ENCODE assay signal across 8 mouse cellular contexts in genomic region chr4:40144543-40144942, GRCm38 (mm10). TPM values are rescaled to one million over a fixed set of nuclear protein-coding genes. Genes with fewer than 3 reads are reported as not detected.
DNase-seq lines count a peak whose midpoint lies in the region; ATAC-seq and TF ChIP-seq lines count a peak whose summit lies in the region.

No protein-coding gene starts in this region.

- peak overlapping the region; percentile 97; the same call in 1 of the 2 replicates for H3K4me3 ChIP-seq in gastrocnemius, adult 2 months
- peak overlapping the region; percentile 66 for H3K4me3 ChIP-seq in hindbrain, embryonic 15.5 days
- H3K4me3 ChIP-seq in midbrain, embryonic 15.5 days, result peak overlapping the region; percentile 95

- no peak overlapping the region; the same call in 1 of the 2 replicates for H3K27ac ChIP-seq in gastrocnemius, adult 2 months
- H3K27ac ChIP-seq in hindbrain, embryonic 15.5 days (replicated peaks), result no peak overlapping the region
- H3K27ac ChIP-seq in midbrain, embryonic 15.5 days, result no peak overlapping the region

- no peak for TF ChIP-seq CTCF in gastrocnemius, adult 2 months (IDR thresholded peaks at IDR 0.05)

- H3K36me3 ChIP-seq in hindbrain, embryonic 15.5 days, result no peaks in the 10 kb centered on the region
- no peaks in the 10 kb centered on the region for H3K36me3 ChIP-seq in midbrain, embryonic 15.5 days (replicated peaks)

- 10% methylated on average over 1 of the region's 1 CpGs for WGBS in hindbrain, embryonic 15.5 days
- 4% methylated on average over 1 of the region's 1 CpGs for WGBS in midbrain, embryonic 15.5 days

- H3K27me3 ChIP-seq in hindbrain, embryonic 15.5 days, result no peaks in the 10 kb centered on the region
- no peaks in the 10 kb centered on the region for H3K27me3 ChIP-seq in midbrain, embryonic 15.5 days (replicated peaks)

- H3K4me1 ChIP-seq in hindbrain, embryonic 15.5 days (replicated peaks), result peaks cover 26% of the 10 kb centered on the region
- H3K4me1 ChIP-seq in midbrain, embryonic 15.5 days, result peaks cover 29% of the 10 kb centered on the region

- intact Hi-C loops in gastrocnemius, adult 2 months (cut with DNase I), result no loop called here
- intact Hi-C loops in gastrocnemius, postnatal 14 days (cut with DNase I; ENCODE audit: low total_unique reads), result no loop called here

- DNase-seq in gastrocnemius, adult 2 months, result no peak
- no peak for DNase-seq in gastrocnemius, postnatal 14 days
- DNase-seq in embryo, embryonic 10 days (ENCODE audit: low spot score), result peak; percentile 45
- DNase-seq in left cerebral cortex, adult 11 months (ENCODE audit: low spot score), result no peak
- DNase-seq in adrenal gland, postnatal 10 days, result no peak
- DNase-seq in layer of hippocampus, adult 9-10 months (ENCODE audit: low spot score), result no peak

- no peaks in the 10 kb centered on the region for H3K9me3 ChIP-seq in hindbrain, embryonic 15.5 days
- no peaks in the 10 kb centered on the region for H3K9me3 ChIP-seq in midbrain, embryonic 15.5 days

- H3K4me2 ChIP-seq in hindbrain, embryonic 15.5 days, result peak overlapping the region; percentile 60
- H3K4me2 ChIP-seq in midbrain, embryonic 15.5 days, result peak overlapping the region; percentile 71

- ATAC-seq in hindbrain, embryonic 15.5 days (ENCODE audit: low FRiP score, low read depth), result no peak
- no peak for ATAC-seq in midbrain, embryonic 15.5 days (replicated peaks)

- 0 out of 2 replicates have a peak overlapping the region, but pooled peaks have one; percentile 65 for H3K9ac ChIP-seq in hindbrain, embryonic 15.5 days
- H3K9ac ChIP-seq in midbrain, embryonic 15.5 days, result no peak overlapping the region

RNA-seq across cellular contexts. Expression of gene Aco1, which starts 1.7 kb away (rescaled TPM):
- total RNA-seq in gastrocnemius, adult 2 months (2021), result 10 to 100 TPM; 16.5 to 17.7 TPM
- total RNA-seq in gastrocnemius, postnatal 14 days (2021), result 10 to 100 TPM; 18.1 to 19.3 TPM
- 45.1 and 46.8 TPM in 2 replicates for polyA plus RNA-seq in hindbrain, embryonic 15.5 days (2015; fragmentation: Nextera tagmentation; extraction: Ambion mirVana)
- polyA plus RNA-seq in midbrain, embryonic 15.5 days (2015; fragmentation: Nextera tagmentation; extraction: Ambion mirVana), result 44.0 and 45.1 TPM in 2 replicates
- 100 to 1,000 TPM; 130 to 174 TPM for total RNA-seq in adrenal gland, postnatal 10 days (2021)

Comparison
In these comparisons a context has a peak if more than half of its experiments do, and no peak if none do; other contexts are left out.
1. RNA of gene Aco1, which starts 1.7 kb away (total RNA-seq): 130 to 174 TPM in adrenal gland, postnatal 10 days; 18.1 to 19.3 TPM in gastrocnemius, postnatal 14 days and 16.5 to 17.7 TPM in gastrocnemius, adult 2 months; every median in the first group is over 4 times any median in the second.
2. Peak in every context shown above with its lines, with median percentiles within 50 percentile points of each other: H3K4me3 ChIP-seq.